Comparison of ENCODE assay signal across 12 mouse cellular contexts in genomic region chr7:117778996-117779395, GRCm38 (mm10).
"Had no signal": no experiment of that assay in that cellular context is flagged by ENCODE, and none has a peak within 500 bp of the region (broad histone marks: within the 10 kb centered on the region; RNA-seq: fewer than 3 reads in every experiment).

No protein-coding gene starts in this region.

- H3K36me3 ChIP-seq: limb, embryonic 13.5 days; liver, embryonic 15.5 days had no signal

- H3K9ac ChIP-seq: limb, embryonic 13.5 days; liver, embryonic 15.5 days had no signal

- H3K4me3 ChIP-seq: limb, embryonic 13.5 days; liver, embryonic 15.5 days had no signal

- DNase-seq: kidney, adult 2 months; kidney, postnatal 10 days; left cerebral cortex, postnatal 4 days; lung, adult 2 months; lung, postnatal 36 days; right cerebral cortex, postnatal 14 days; thymus, postnatal 36 days had no signal

- H3K27ac ChIP-seq: limb, embryonic 13.5 days; liver, embryonic 15.5 days had no signal

- H3K4me1 ChIP-seq: limb, embryonic 13.5 days; liver, embryonic 15.5 days had no signal

- H3K4me2 ChIP-seq: limb, embryonic 13.5 days; liver, embryonic 11.5 days; liver, embryonic 15.5 days; midbrain, embryonic 11.5 days had no signal

- H3K9me3 ChIP-seq: limb, embryonic 13.5 days; liver, embryonic 15.5 days had no signal

- H3K27me3 ChIP-seq: limb, embryonic 13.5 days; liver, embryonic 15.5 days had no signal

- ATAC-seq: lung, postnatal 0 days had no signal
